Mouse (Mus musculus): ENCODE results near the gene Igsf3.

DNA sequence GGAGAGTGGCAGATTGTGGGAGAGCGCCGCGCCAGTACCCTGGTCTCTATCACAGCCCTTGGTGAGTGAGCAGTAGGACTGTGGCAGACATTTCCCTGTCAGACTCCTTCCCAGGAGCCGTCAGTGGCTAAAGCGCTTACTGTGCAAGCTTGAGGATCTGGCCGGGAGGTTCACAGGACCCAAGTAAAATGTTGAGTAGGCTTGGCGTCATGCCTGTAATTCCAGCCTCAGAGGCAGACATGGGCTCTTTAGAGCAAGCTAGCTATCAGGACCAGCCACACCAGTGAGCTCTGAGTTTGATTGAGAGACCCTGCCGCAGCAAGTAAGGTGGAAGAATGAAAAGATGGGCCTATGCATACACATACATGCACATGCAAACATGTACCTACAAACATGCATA, 58.8 kb downstream of the Igsf3 start:
- TF ChIP-seq CTCF (IDR thresholded peaks at IDR 0.05), result no peak
- TF ChIP-seq EP300 (IDR thresholded peaks at IDR 0.05; ENCODE audit: insufficient read depth, low read depth, low read length), result no peak

All from heart, adult 2 months (tissue).